Mouse (Mus musculus) ES-Bruce4 (cell line): ENCODE measurements around the gene Acvrl1.
A peak's percentile ranks its signal among the peaks of the same experiment; 100 is the strongest.

ENCODE experiments used
- CTCF ChIP-seq: IDR thresholded peaks from one replicate; pipeline ENCODE4 v1.8.1; 2011; ENCODE audit warnings: low read depth, low read length
- EP300 ChIP-seq: IDR thresholded peaks from 2 replicates; pipeline ENCODE4 v1.6.1; 2011; ENCODE audit warnings: low read depth, low read length; ENCODE audit not compliant: insufficient read depth
- POLR2A ChIP-seq: IDR thresholded peaks from one replicate; pipeline ENCODE4 v1.8.1; 2011; ENCODE audit warnings: low read length; ENCODE audit not compliant: insufficient read depth

GRCm38 (mm10) chr15:101118399-101119125, 9.8 kb upstream of the Acvrl1 start:
- TF ChIP-seq CTCF = peak; percentile 47
- TF ChIP-seq POLR2A = no peak
- no peak for TF ChIP-seq EP300
